Mouse (Mus musculus): ENCODE measurements around the gene Pde10a.

Gene Pde10a

DNA sequence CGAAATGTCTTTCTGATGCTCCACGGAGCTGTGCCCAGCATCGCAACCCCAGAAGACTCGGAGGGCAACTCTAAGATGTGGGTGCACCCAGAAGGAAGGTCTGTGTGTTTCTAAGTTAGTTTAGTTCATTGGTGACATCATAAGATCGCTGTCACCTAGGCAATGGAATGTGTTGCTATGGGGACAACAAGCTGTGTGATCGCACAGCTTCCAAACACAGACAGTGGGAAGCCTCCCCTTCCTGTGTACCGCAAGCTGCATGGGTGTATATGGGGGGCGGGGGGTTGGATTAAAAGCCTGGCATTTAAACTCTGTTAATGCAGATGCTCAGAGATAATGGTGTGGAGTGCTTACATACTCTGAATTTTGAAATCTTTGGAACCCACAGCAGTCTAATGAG, 56.4 kb downstream of the Pde10a start:
- DNase-seq (ENCODE audit: low spot score): no peak

DNA sequence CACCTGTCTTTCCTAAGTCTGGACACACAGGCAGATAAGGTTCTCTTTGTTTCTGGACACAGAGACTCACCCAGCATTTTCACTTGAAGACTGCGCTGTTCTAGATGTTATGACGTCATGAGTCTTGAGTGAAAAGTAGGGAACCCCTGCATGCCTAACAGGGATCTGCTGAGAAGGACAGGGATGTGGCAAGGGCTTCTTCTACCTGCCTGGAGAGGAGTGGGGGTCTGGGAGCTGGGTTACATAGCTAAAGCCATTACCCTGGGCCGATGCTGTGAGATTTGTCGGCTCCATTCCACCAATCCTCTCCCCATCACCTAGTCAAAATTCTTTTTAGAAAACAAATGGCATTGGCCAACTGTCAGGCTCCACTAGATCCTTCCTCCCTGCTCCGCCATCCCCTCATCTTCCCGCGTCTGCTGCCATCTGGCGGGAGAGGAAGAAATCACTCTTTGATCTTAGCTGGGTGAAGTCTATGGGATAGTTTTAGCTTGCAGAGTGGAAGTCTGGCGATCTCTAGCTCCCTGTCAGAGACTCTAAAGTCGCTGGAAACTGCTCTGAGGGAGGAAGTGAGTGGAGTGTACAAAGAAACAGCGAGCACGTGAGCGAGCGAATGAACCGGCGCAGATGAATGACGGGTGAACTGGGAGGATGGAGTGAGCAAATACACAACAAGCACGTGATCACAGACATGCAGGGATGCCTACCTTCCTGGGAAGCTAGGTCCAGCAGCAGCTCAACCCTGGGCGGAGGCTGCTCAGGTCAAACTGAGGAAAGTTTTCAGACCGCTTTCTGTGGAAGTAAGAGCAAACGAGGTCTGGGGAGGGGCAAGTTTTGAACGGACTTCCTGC, 67.5 kb downstream of the Pde10a start:
- peak; percentile 64 for DNase-seq (ENCODE audit: low spot score)

GRCm38 (mm10) chr17:8597790-8598189, 72.6 kb downstream of the Pde10a start:
- peak; percentile 35 for DNase-seq (ENCODE audit: low spot score)

GRCm38 (mm10) chr17:8602976-8603375, 77.8 kb downstream of the Pde10a start:
- no peak for DNase-seq (ENCODE audit: low spot score)

DNA sequence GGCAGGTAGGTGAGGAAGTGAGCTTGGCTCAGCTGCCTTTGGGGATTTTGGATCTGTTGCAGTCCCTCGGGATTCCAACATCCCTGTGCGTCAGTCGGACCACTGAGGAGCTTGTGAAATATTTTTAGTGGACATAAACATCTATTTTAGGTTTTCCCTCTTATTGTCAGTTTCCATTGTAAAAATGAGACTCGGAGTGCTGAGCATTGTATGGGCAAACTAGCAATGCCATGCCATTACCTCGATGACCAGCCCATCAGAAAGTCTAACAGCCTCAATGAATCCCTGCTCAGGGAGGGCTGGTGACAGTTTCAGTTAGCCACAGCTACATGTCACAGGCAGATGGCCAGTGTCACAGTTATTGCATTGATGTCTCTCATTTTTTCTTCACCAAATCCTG, 80.7 kb downstream of the Pde10a start:
- no peak for DNase-seq (ENCODE audit: low spot score)

GRCm38 (mm10) chr17:8606695-8607094, 81.5 kb downstream of the Pde10a start:
- no peak for DNase-seq (ENCODE audit: low spot score)

DNA sequence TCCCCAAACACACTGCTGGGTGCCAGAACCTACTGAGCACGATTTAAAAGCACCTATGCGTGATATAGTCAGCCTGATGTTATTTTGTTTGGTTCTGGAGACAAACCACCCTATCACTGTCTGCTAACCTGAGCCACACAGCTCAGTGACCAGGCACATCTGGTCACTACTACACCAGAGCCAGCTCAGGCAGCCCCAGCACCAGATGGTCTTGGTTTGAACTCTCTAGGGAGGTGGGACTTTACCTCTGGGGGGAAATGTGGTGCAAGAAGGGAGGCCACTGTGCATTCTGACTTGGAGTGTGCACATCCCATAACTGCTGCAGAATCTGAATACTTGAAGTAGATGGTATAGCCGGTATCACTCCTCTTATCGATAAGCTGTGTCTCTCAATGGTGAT, 86.7 kb downstream of the Pde10a start:
- DNase-seq (ENCODE audit: low spot score): no peak

DNA sequence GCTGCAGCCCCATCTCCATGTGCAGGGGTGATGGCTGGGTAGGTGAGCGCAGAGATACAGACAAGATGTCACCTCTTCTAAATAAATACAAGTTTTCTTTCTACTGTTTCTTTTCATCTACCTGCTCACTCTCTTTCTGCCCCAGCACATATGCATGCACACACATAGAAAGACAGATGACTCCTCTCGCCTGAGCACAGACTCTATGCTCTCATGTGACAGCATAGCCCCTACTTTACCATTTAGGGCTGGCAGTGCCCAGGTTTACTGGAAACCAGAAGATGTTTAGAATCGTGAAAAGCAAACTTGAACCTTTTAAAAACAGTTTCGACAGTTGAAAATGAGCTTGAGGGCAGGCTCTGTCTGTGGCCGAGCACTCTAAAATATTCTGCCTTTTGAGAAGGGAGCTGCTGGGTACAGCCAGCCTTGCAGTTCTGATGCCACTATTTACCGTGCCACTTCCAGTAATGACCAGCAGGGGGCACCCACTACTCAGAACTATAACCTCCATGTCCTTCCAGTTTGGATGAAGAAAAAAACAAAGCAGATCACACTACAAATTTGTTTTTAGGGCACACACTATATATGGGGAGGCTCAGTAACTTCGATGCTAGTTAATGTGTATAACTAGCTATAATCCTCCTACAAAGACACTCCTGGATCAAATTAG, 88.8 kb downstream of the Pde10a start:
- DNase-seq (ENCODE audit: low spot score): peak; percentile 71

- DNase-seq (ENCODE audit: low spot score): no peak
Observed at GRCm38 (mm10) chr17:8620346-8620745, 95.2 kb downstream of the Pde10a start.

GRCm38 (mm10) chr17:8621105-8621504, 95.9 kb downstream of the Pde10a start:
- no peak for DNase-seq (ENCODE audit: low spot score)

DNA sequence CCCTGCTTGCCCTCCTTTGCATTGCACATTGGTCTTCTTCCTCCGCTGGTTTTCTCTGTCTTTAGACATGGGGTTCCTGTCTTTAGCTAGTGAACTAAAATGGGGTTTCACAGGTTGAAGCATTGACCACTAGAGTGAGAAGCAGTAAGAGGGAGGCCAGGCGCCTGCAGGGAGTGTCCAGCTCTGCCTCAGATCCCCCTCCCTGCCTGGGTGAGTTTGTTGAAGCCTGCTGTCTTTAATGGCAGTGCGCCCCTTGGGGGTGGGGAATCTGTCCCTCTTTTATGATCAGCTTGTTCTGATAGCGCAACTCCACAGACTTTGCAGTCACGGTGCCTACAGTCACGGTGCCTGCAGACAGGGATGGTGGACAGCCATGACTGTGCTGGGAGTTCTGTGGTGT, 96.7 kb downstream of the Pde10a start:
- no peak for DNase-seq (ENCODE audit: low spot score)

- DNase-seq (ENCODE audit: low spot score): no peak
Observed at GRCm38 (mm10) chr17:8626421-8626820, 101.2 kb downstream of the Pde10a start.

DNA sequence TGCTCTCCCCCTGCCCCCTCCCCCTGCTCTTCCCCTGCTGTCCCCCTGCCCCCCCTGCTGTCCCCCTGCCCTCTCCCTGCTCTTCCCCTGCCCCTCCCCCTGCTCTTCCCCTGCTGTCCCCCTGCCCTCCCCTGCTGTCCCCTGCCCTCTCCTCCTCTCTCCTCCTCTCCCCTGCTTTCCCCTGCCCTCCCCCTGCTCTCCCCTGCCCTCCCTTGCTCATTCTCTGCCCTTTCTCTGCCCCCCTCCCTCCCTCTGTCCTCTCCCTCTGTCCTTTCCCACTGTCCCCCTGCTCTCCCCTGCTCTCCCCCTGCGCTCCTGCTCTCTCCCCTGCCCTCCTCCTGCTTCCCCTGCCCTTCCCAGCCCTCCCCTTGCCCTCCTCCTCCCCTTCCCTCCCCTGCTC, 106.5 kb downstream of the Pde10a start:
- no peak for DNase-seq (ENCODE audit: low spot score)

- no peak for DNase-seq (ENCODE audit: low spot score)
Observed at GRCm38 (mm10) chr17:8633596-8633995, 108.4 kb downstream of the Pde10a start.

- DNase-seq (ENCODE audit: low spot score): no peak
Observed at GRCm38 (mm10) chr17:8634476-8634875, 109.3 kb downstream of the Pde10a start.

DNA sequence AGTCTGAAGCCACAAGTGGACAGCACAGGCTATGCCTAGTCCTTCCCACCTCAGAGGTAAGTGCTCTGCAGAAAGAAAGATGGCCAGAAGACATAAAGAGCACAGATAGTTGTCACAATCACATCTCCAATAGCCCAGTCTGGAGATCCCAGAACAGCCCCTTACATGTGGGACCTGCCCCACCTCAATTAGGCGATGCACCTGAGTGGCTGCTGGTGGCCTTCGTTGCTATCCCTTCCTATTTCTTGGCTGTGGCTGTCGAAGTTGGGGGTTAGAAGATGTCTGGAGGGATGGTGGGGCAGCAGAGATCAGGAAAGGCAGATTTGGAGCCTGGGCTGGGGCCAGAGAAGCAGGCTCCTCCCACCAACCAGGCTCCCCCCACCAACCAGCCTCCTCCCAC, 111.1 kb downstream of the Pde10a start:
- no peak for DNase-seq (ENCODE audit: low spot score)

- DNase-seq (ENCODE audit: low spot score): no peak
Observed at GRCm38 (mm10) chr17:8636691-8637090, 111.5 kb downstream of the Pde10a start.

DNA sequence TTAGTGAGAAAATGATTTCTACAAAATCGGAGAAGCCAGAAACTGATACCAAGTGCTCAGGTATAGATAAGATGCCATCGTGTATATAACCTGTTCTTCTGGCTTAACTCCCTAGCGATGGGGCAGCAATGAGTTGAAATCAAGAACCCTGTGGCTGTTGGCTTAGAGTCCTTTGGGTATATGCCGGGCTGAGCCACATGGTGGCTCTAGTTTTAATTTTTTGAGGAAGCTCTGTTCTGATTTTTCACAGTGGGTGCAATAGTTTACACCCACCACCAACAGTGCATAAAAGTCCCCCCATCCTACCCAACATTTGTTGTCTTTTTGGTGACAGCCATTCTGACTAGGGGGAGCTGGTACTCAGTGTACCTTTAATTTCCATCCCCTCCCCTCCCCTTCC, 112.0 kb downstream of the Pde10a start:
- DNase-seq (ENCODE audit: low spot score): no peak

GRCm38 (mm10) chr17:8639703-8640380, 114.7 kb downstream of the Pde10a start:
- DNase-seq (ENCODE audit: low spot score): no peak

- no peak for DNase-seq (ENCODE audit: low spot score)
Observed at GRCm38 (mm10) chr17:8640741-8641480, 115.7 kb downstream of the Pde10a start.

- DNase-seq (ENCODE audit: low spot score): no peak
Observed at GRCm38 (mm10) chr17:8641491-8641890, 116.3 kb downstream of the Pde10a start.

DNA sequence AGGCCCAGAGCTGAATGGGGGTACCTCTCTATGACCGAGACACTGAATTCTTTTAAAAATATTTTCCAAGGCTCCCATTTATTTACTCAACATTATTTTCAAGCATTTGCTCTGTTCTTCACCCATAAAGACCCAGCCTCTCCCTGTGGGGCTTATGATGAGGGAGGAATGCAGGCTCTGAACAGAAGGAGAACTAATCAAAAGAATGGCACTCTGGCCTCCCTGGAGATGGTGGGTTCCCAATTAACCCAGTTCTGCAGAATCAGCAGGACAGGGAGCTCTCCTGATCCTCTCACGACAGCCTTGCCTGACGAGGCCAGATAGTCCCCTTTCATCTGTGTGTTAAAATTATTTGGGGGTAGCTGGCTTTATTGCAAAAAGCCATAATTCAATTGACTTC, 117.2 kb downstream of the Pde10a start:
- DNase-seq (ENCODE audit: low spot score): no peak

Measured in urinary bladder, postnatal 25 days (tissue).